Mouse (Mus musculus) R1 (cell line): ENCODE measurements at regions not wholly inside any gene's neighbourhood (a gene's known extent, or its start where the extent isn't known, plus 50 kb on each side); places are given as distances from the start of the nearest gene placed in this dataset.

Experiments used
- DNase-seq: peaks from one replicate; pipeline ENCODE4 v3.0.0-alpha.2; 2018; ENCODE audit warnings: low read depth, low spot score

GRCm38 (mm10) chr8:127894284-127894683, 464.1 kb upstream of the Nrp1 start:
- no peak for DNase-seq

GRCm38 (mm10) chr8:127908436-127908835, 450.0 kb upstream of the Nrp1 start:
- no peak for DNase-seq

GRCm38 (mm10) chr8:127909580-127909979, 448.8 kb upstream of the Nrp1 start:
- peak; percentile 48 for DNase-seq

GRCm38 (mm10) chr8:127914086-127914485, 444.3 kb upstream of the Nrp1 start:
- no peak for DNase-seq

- no peak for DNase-seq
Observed at GRCm38 (mm10) chr8:127914914-127915313, 443.5 kb upstream of the Nrp1 start.

- no peak for DNase-seq
Observed at GRCm38 (mm10) chr8:127915591-127916028, 442.8 kb upstream of the Nrp1 start.

- DNase-seq: no peak
Observed at GRCm38 (mm10) chr8:127921925-127922324, 436.5 kb upstream of the Nrp1 start.

GRCm38 (mm10) chr8:127923321-127923720, 435.1 kb upstream of the Nrp1 start:
- DNase-seq: no peak

- no peak for DNase-seq
Observed at GRCm38 (mm10) chr8:127932276-127932675, 426.1 kb upstream of the Nrp1 start.

- DNase-seq: no peak
Observed at GRCm38 (mm10) chr8:127936792-127937435, 421.5 kb upstream of the Nrp1 start.

- peak; percentile 10 for DNase-seq
Observed at GRCm38 (mm10) chr8:127939284-127939985, 419.0 kb upstream of the Nrp1 start.

- DNase-seq: no peak
Observed at GRCm38 (mm10) chr8:127939986-127940359, 418.4 kb upstream of the Nrp1 start.

GRCm38 (mm10) chr8:127942319-127942718, 416.1 kb upstream of the Nrp1 start:
- no peak for DNase-seq

- DNase-seq: no peak
Observed at GRCm38 (mm10) chr8:127944955-127945498, 413.4 kb upstream of the Nrp1 start.

- DNase-seq: no peak
Observed at GRCm38 (mm10) chr8:127957571-127957970, 400.8 kb upstream of the Nrp1 start.

GRCm38 (mm10) chr8:127958351-127959044, 399.9 kb upstream of the Nrp1 start:
- DNase-seq: no peak

GRCm38 (mm10) chr8:127962862-127963261, 395.5 kb upstream of the Nrp1 start:
- no peak for DNase-seq

- no peak for DNase-seq
Observed at GRCm38 (mm10) chr8:127963625-127964024, 394.8 kb upstream of the Nrp1 start.

- DNase-seq: no peak
Observed at GRCm38 (mm10) chr8:127964801-127965200, 393.6 kb upstream of the Nrp1 start.

GRCm38 (mm10) chr8:127965341-127965740, 393.1 kb upstream of the Nrp1 start:
- DNase-seq: no peak

- DNase-seq: no peak
Observed at GRCm38 (mm10) chr8:127968026-127968425, 390.4 kb upstream of the Nrp1 start.

- no peak for DNase-seq
Observed at GRCm38 (mm10) chr8:127973194-127973593, 385.2 kb upstream of the Nrp1 start.
